Mouse (Mus musculus) spleen, adult 2 months (tissue): ENCODE data around the gene Olfr1410. TPM values are rescaled to one million over a fixed set of nuclear protein-coding genes. Genes with fewer than 3 reads are reported as not detected.

Experiments
- DNase-seq, 2 experiments: peaks; one replicate each; pipeline versions ENCODE4 v3.0.0 to v3.0.0-alpha.2; 2012 to 2021; ENCODE audit warnings: low spot score in 2 of 2, low read depth in 1 of 2
- H3K27ac ChIP-seq: fragments of 200-500 bp; 2 replicates; pipeline ENCODE4 v1.5.1; 2012; ENCODE audit warnings: low read length, inconsistent platforms; ENCODE audit not compliant: insufficient read depth
- H3K27me3 ChIP-seq: fragments of 200-500 bp; 2 replicates; pipeline ENCODE4 v1.6.1; 2012; ENCODE audit warnings: mild to moderate bottlenecking, moderate library complexity, low read length, inconsistent platforms; ENCODE audit not compliant: control insufficient read depth, insufficient read depth
- H3K36me3 ChIP-seq: fragments of 200-500 bp; 2 replicates; pipeline ENCODE4 v1.6.1; 2012; ENCODE audit warnings: mild to moderate bottlenecking, low read length, inconsistent platforms; ENCODE audit not compliant: control insufficient read depth, insufficient read depth
- H3K4me1 ChIP-seq: fragments of 200-500 bp; 2 replicates; pipeline ENCODE4 v1.6.1; 2011; ENCODE audit warnings: inconsistent platforms; ENCODE audit not compliant: control insufficient read depth, insufficient read depth, insufficient read length
- H3K4me3 ChIP-seq: fragments of 200-500 bp; 2 replicates; pipeline ENCODE4 v1.5.1; 2011; ENCODE audit warnings: mild to moderate bottlenecking, inconsistent platforms; ENCODE audit not compliant: insufficient read depth, insufficient read length; ENCODE audit errors: extremely low read depth
- CTCF ChIP-seq: fragments of 200-500 bp; IDR thresholded peaks from 2 replicates; pipeline ENCODE4 v1.5.1; 2011; ENCODE audit warnings: mild to moderate bottlenecking, inconsistent platforms; ENCODE audit not compliant: insufficient read depth, insufficient read length, insufficient replicate concordance; ENCODE audit errors: extremely low read depth
- POLR2A ChIP-seq: fragments of 200-500 bp; IDR thresholded peaks from 2 replicates; pipeline ENCODE4 v1.6.1; 2011; ENCODE audit warnings: low read depth, low read length, inconsistent platforms
- WGBS: fragments of 180-500 bp; shearing (Covaris S2); methylation state at CpG from one replicate; pipeline ENCODE4 v1.1.7; 2018; 5-methylcytosine and 5-hydroxymethylcytosine counted together
- polyA plus RNA-seq: library from polyadenylated mRNA; depleted of rRNA; stranded (reverse); fragments of >200 nt; gene quantifications from 2 replicates; pipeline ENCODE4 v1.2.3, GENCODE M21; 2012

The Olfr1410 gene
- polyA plus RNA-seq, 1 experiment: not detected

GRCm38 (mm10) chr1:92632948-92633347 is 27.4 kb downstream of the Olfr1410 start:
- Histone ChIP-seq H3K4me3 (no peak overlapping the region), H3K4me1 (no peaks in the 10 kb centered on the region), H3K36me3 (peaks cover 18% of the 10 kb centered on the region), H3K27me3 (no peaks in the 10 kb centered on the region), H3K27ac (no peak overlapping the region)
- TF ChIP-seq POLR2A (no peak), CTCF (no peak)
- WGBS: 49% methylated on average over 6 of the region's 6 CpGs
- DNase-seq: no peak

GRCm38 (mm10) chr1:92633726-92634125 is 28.1 kb downstream of the Olfr1410 start:
- no peak overlapping the region for H3K27ac ChIP-seq
- no peaks in the 10 kb centered on the region for H3K4me1 ChIP-seq
- 61% methylated on average over 8 of the region's 8 CpGs for WGBS
- peaks cover 20% of the 10 kb centered on the region for H3K36me3 ChIP-seq
- DNase-seq: no peak
- no peak for TF ChIP-seq CTCF
- no peak for TF ChIP-seq POLR2A
- H3K4me3 ChIP-seq: no peak overlapping the region
- no peaks in the 10 kb centered on the region for H3K27me3 ChIP-seq

- H3K36me3 ChIP-seq: peaks cover 20% of the 10 kb centered on the region
- WGBS: 94% methylated on average over 1 of the region's 1 CpGs
- no peak for DNase-seq
- TF ChIP-seq POLR2A (no peak), CTCF (no peak)
- H3K4me1 ChIP-seq: no peaks in the 10 kb centered on the region
- no peak overlapping the region for H3K4me3 ChIP-seq
- no peaks in the 10 kb centered on the region for H3K27me3 ChIP-seq
- no peak overlapping the region for H3K27ac ChIP-seq
These were observed 29.0 kb downstream of the Olfr1410 start for GRCm38 (mm10) chr1:92634569-92634968.

- Histone ChIP-seq H3K27ac (no peak overlapping the region), H3K36me3 (peaks cover 20% of the 10 kb centered on the region), H3K27me3 (no peaks in the 10 kb centered on the region), H3K4me1 (peaks cover under 1% of the 10 kb centered on the region; the same call in 1 of the 2 replicates), H3K4me3 (no peak overlapping the region)
- 94% methylated on average over 4 of the region's 4 CpGs for WGBS
- TF ChIP-seq CTCF (no peak), POLR2A (no peak)
- DNase-seq: no peak
These were observed 29.5 kb downstream of the Olfr1410 start for GRCm38 (mm10) chr1:92634976-92635599.

GRCm38 (mm10) chr1:92636015-92636414 is 30.4 kb downstream of the Olfr1410 start:
- TF ChIP-seq CTCF: no peak
- no peak for TF ChIP-seq POLR2A
- H3K4me1 ChIP-seq: peaks cover 10% of the 10 kb centered on the region; the same call in 1 of the 2 replicates
- no peaks in the 10 kb centered on the region for H3K27me3 ChIP-seq
- H3K27ac ChIP-seq: no peak overlapping the region
- no peak for DNase-seq
- peaks cover 20% of the 10 kb centered on the region for H3K36me3 ChIP-seq
- 82% methylated on average over 8 of the region's 8 CpGs for WGBS
- H3K4me3 ChIP-seq: no peak overlapping the region

GRCm38 (mm10) chr1:92636676-92637075 is 31.1 kb downstream of the Olfr1410 start:
- Histone ChIP-seq H3K4me3 (no peak overlapping the region), H3K27ac (no peak overlapping the region), H3K36me3 (peaks cover 20% of the 10 kb centered on the region), H3K27me3 (no peaks in the 10 kb centered on the region), H3K4me1 (peaks cover 12% of the 10 kb centered on the region; the same call in 1 of the 2 replicates)
- 96% methylated on average over 11 of the region's 11 CpGs for WGBS
- DNase-seq: no peak
- TF ChIP-seq CTCF (no peak), POLR2A (no peak)

- WGBS: 93% methylated on average over 15 of the region's 15 CpGs
- Histone ChIP-seq H3K36me3 (peaks cover 20% of the 10 kb centered on the region), H3K27ac (no peak overlapping the region), H3K4me3 (no peak overlapping the region), H3K4me1 (peaks cover 12% of the 10 kb centered on the region; the same call in 1 of the 2 replicates), H3K27me3 (no peaks in the 10 kb centered on the region)
- DNase-seq: no peak
- TF ChIP-seq POLR2A (no peak), CTCF (no peak)
These were observed 32.1 kb downstream of the Olfr1410 start for GRCm38 (mm10) chr1:92637501-92638172.
